ENCODE assay signal across 8 mouse cellular contexts in the genomic region with DNA sequence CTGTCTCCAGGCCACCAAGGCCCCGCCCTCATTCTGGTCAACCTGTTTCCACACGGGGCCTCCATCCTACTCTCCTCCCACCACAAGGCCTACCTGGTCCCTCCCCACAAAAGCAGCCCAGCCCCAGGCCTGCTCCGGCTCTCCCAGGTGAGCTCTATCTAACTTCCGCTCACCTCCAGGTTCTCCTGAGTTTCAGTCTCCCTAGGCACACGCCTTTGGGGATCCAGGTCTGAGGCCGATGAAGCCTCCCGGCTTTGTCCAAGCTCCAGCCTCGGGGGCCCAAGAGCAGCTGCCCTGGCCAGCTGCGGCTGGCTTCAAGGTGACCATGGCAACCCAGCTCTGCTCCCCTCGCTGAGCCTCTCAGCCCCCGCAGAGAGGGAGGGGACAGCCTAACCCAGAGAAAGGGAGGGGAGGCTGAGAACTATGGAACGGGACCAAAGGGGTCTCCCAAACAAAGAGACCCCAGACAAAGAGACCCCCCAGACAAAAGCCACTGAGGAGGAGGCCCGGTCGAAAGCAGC. TPM values are rescaled to one million over a fixed set of nuclear protein-coding genes. Genes with fewer than 3 reads are reported as not detected.
A peak's percentile ranks its signal among the peaks of the same experiment; 100 is the strongest.
DNase-seq lines count a peak whose midpoint lies in the region; ATAC-seq and TF ChIP-seq lines count a peak whose summit lies in the region.

No protein-coding gene starts in this region.

- ATAC-seq in lung, embryonic 14.5 days (ENCODE audit: insufficient read depth): peak; percentile 30
- ATAC-seq in embryonic facial prominence, embryonic 12.5 days (ENCODE audit: insufficient number of reproducible peaks, insufficient read depth, low FRiP score, low TSS enrichment): peak; percentile 58; the same call in 1 of the 2 replicates
- ATAC-seq in intestine, embryonic 15.5 days: peak; percentile 13
- ATAC-seq in midbrain, embryonic 11.5 days (ENCODE audit: low FRiP score): peak; percentile 91

- peak overlapping the region; percentile 83 for H3K4me2 ChIP-seq in lung, embryonic 14.5 days
- H3K4me2 ChIP-seq in embryonic facial prominence, embryonic 12.5 days (replicated peaks): peak overlapping the region; percentile 45
- peak overlapping the region; percentile 73 for H3K4me2 ChIP-seq in intestine, embryonic 15.5 days (replicated peaks)
- peak overlapping the region; percentile 93 for H3K4me2 ChIP-seq in midbrain, embryonic 11.5 days

- H3K4me1 ChIP-seq in lung, embryonic 14.5 days (ENCODE audit: insufficient read depth): peaks cover 24% of the 10 kb centered on the region
- H3K4me1 ChIP-seq in embryonic facial prominence, embryonic 12.5 days: peaks cover 48% of the 10 kb centered on the region
- peaks cover 40% of the 10 kb centered on the region for H3K4me1 ChIP-seq in intestine, embryonic 15.5 days (replicated peaks)
- H3K4me1 ChIP-seq in midbrain, embryonic 11.5 days (ENCODE audit: control insufficient read depth, insufficient read depth, low read length): peaks cover 22% of the 10 kb centered on the region

- WGBS in lung, embryonic 14.5 days: 6% methylated on average over 14 of the region's 14 CpGs
- WGBS in embryonic facial prominence, embryonic 12.5 days: 5% methylated on average over 13 of the region's 14 CpGs
- WGBS in intestine, embryonic 15.5 days: 5% methylated on average over 14 of the region's 14 CpGs
- WGBS in midbrain, embryonic 11.5 days: under 1% methylated on average over 13 of the region's 14 CpGs

- peak overlapping the region; percentile 32 for H3K4me3 ChIP-seq in lung, embryonic 14.5 days (ENCODE audit: low read depth, low read length)
- H3K4me3 ChIP-seq in embryonic facial prominence, embryonic 12.5 days: peak overlapping the region; percentile 37
- H3K4me3 ChIP-seq in intestine, embryonic 15.5 days (replicated peaks): peak overlapping the region; percentile 38
- H3K4me3 ChIP-seq in midbrain, embryonic 11.5 days (ENCODE audit: low read depth, low read length): peak overlapping the region; percentile 86

- H3K27ac ChIP-seq in lung, embryonic 14.5 days (ENCODE audit: low read depth): peak overlapping the region; percentile 95
- H3K27ac ChIP-seq in embryonic facial prominence, embryonic 12.5 days: peak overlapping the region; percentile 89
- peak overlapping the region; percentile 94 for H3K27ac ChIP-seq in intestine, embryonic 15.5 days
- peak overlapping the region; percentile 100 for H3K27ac ChIP-seq in midbrain, embryonic 11.5 days (ENCODE audit: low read depth, low read length)

- no peaks in the 10 kb centered on the region for H3K9me3 ChIP-seq in lung, embryonic 14.5 days (ENCODE audit: low read depth, low read length)
- H3K9me3 ChIP-seq in embryonic facial prominence, embryonic 12.5 days: no peaks in the 10 kb centered on the region
- no peaks in the 10 kb centered on the region for H3K9me3 ChIP-seq in intestine, embryonic 15.5 days
- no peaks in the 10 kb centered on the region for H3K9me3 ChIP-seq in midbrain, embryonic 11.5 days (ENCODE audit: control insufficient read depth, low read length)

- peak overlapping the region; percentile 41 for H3K9ac ChIP-seq in lung, embryonic 14.5 days
- H3K9ac ChIP-seq in embryonic facial prominence, embryonic 12.5 days: peak overlapping the region; percentile 38
- H3K9ac ChIP-seq in intestine, embryonic 15.5 days: peak overlapping the region; percentile 50
- H3K9ac ChIP-seq in midbrain, embryonic 11.5 days (ENCODE audit: low read length): peak overlapping the region; percentile 98

- 0 out of 2 replicates have a peak, but pooled peaks cover 2% of the 10 kb centered on the region for H3K36me3 ChIP-seq in lung, embryonic 14.5 days (ENCODE audit: insufficient read depth)
- H3K36me3 ChIP-seq in embryonic facial prominence, embryonic 12.5 days: no peaks in the 10 kb centered on the region
- H3K36me3 ChIP-seq in intestine, embryonic 15.5 days: no peaks in the 10 kb centered on the region
- H3K36me3 ChIP-seq in midbrain, embryonic 11.5 days (ENCODE audit: control insufficient read depth, insufficient read depth, low read length): no peaks in the 10 kb centered on the region

- no peak for TF ChIP-seq CTCF in lung, embryonic 14.5 days (IDR thresholded peaks at IDR 0.05; ENCODE audit: low read depth)

- DNase-seq in lung, embryonic 14.5 days: peak; percentile 73
- DNase-seq in lung, postnatal 4 days: no peak
- peak; percentile 98 for DNase-seq in midbrain, embryonic 11.5 days (ENCODE audit: low spot score, missing footprints)
- DNase-seq in adrenal gland, postnatal 14 days: no peak
- no peak for DNase-seq in gastrocnemius, adult 18-20 months (ENCODE audit: low spot score)
- DNase-seq in thymus, postnatal 25 days: no peak

- no peaks in the 10 kb centered on the region; the same call in 1 of the 2 replicates for H3K27me3 ChIP-seq in lung, embryonic 14.5 days (ENCODE audit: insufficient read depth, low read length)
- peaks cover 9% of the 10 kb centered on the region; the same call in 1 of the 2 replicates for H3K27me3 ChIP-seq in embryonic facial prominence, embryonic 12.5 days
- H3K27me3 ChIP-seq in intestine, embryonic 15.5 days (replicated peaks): no peaks in the 10 kb centered on the region
- H3K27me3 ChIP-seq in midbrain, embryonic 11.5 days (ENCODE audit: control insufficient read depth, insufficient read depth, low read length): no peaks in the 10 kb centered on the region

RNA-seq across cellular contexts. Expression of gene Ddr1, which starts 0.6 kb away (rescaled TPM):
- 32.9 and 38.2 TPM in 2 replicates for polyA plus RNA-seq in lung, embryonic 14.5 days (2014; fragmentation: Nextera tagmentation; extraction: Ambion mirVana)
- polyA plus RNA-seq in embryonic facial prominence, embryonic 12.5 days (2016; fragmentation: Nextera tagmentation; extraction: Ambion mirVana): 62.6 and 63.0 TPM in 2 replicates
- 54.0 and 54.2 TPM in 2 replicates for polyA plus RNA-seq in intestine, embryonic 15.5 days (2015; fragmentation: Nextera tagmentation; extraction: Ambion mirVana)
- 78.4 and 92.1 TPM in 2 replicates for polyA plus RNA-seq in midbrain, embryonic 11.5 days (2014; fragmentation: Nextera tagmentation; extraction: Ambion mirVana)
- total RNA-seq in adrenal gland, postnatal 14 days (2021): 36.3 and 36.4 TPM in 2 replicates
- 10 to 100 TPM; 12.4 to 17.1 TPM for total RNA-seq in gastrocnemius, adult 18-20 months (2021)

RNA-seq across cellular contexts. Expression of gene Gtf2h4, which starts 30.3 kb away (rescaled TPM):
- 47.4 and 49.3 TPM in 2 replicates for polyA plus RNA-seq in lung, embryonic 14.5 days (2014; fragmentation: Nextera tagmentation; extraction: Ambion mirVana)
- 48.6 and 51.5 TPM in 2 replicates for polyA plus RNA-seq in embryonic facial prominence, embryonic 12.5 days (2016; fragmentation: Nextera tagmentation; extraction: Ambion mirVana)
- polyA plus RNA-seq in intestine, embryonic 15.5 days (2015; fragmentation: Nextera tagmentation; extraction: Ambion mirVana): 43.8 TPM in 2 replicates
- 39.3 TPM in 2 replicates for polyA plus RNA-seq in midbrain, embryonic 11.5 days (2014; fragmentation: Nextera tagmentation; extraction: Ambion mirVana)
- 24.3 and 24.7 TPM in 2 replicates for total RNA-seq in adrenal gland, postnatal 14 days (2021)
- total RNA-seq in gastrocnemius, adult 18-20 months (2021): 10 to 100 TPM; 17.7 to 18.9 TPM

RNA-seq across cellular contexts. Expression of gene Vars2, which starts 36.4 kb away (rescaled TPM):
- 22.4 and 24.1 TPM in 2 replicates for polyA plus RNA-seq in lung, embryonic 14.5 days (2014; fragmentation: Nextera tagmentation; extraction: Ambion mirVana)
- polyA plus RNA-seq in embryonic facial prominence, embryonic 12.5 days (2016; fragmentation: Nextera tagmentation; extraction: Ambion mirVana): 18.5 and 23.6 TPM in 2 replicates
- polyA plus RNA-seq in intestine, embryonic 15.5 days (2015; fragmentation: Nextera tagmentation; extraction: Ambion mirVana): 18.3 and 18.9 TPM in 2 replicates
- polyA plus RNA-seq in midbrain, embryonic 11.5 days (2014; fragmentation: Nextera tagmentation; extraction: Ambion mirVana): 9.8 and 10.5 TPM in 2 replicates
- 49.6 and 52.0 TPM in 2 replicates for total RNA-seq in adrenal gland, postnatal 14 days (2021)
- total RNA-seq in gastrocnemius, adult 18-20 months (2021): 10 to 100 TPM in 1 of 2 experiments, 1 to 10 TPM in 1; 9.8 to 13.7 TPM

Comparison
In these comparisons a context has a peak if more than half of its experiments do, and no peak if none do; other contexts are left out.
1. DNase-seq: peak in lung, embryonic 14.5 days (single experiment) and midbrain, embryonic 11.5 days (single experiment); none in lung, postnatal 4 days (0 of 2), adrenal gland, postnatal 14 days (single experiment), gastrocnemius, adult 18-20 months (single experiment) and thymus, postnatal 25 days (single experiment).
2. ATAC-seq: peak in every context shown above with its lines; median percentile 91 in midbrain, embryonic 11.5 days; 58 in embryonic facial prominence, embryonic 12.5 days; 30 in lung, embryonic 14.5 days; 13 in intestine, embryonic 15.5 days.
3. H3K4me3 ChIP-seq: peak in every context shown above with its lines; median percentile 86 in midbrain, embryonic 11.5 days; 38 in intestine, embryonic 15.5 days; 37 in embryonic facial prominence, embryonic 12.5 days; 32 in lung, embryonic 14.5 days.
4. H3K9ac ChIP-seq: peak in every context shown above with its lines; median percentile 98 in midbrain, embryonic 11.5 days; 50 in intestine, embryonic 15.5 days; 41 in lung, embryonic 14.5 days; 38 in embryonic facial prominence, embryonic 12.5 days.
5. Peak in every context shown above with its lines, with median percentiles within 50 percentile points of each other: H3K27ac ChIP-seq and H3K4me2 ChIP-seq.